Mouse (Mus musculus): ENCODE measurements around the gene Myo16. TPM values are rescaled to one million over a fixed set of nuclear protein-coding genes. Genes with fewer than 3 reads are reported as not detected.
A peak's percentile ranks its signal among the peaks of the same experiment; 100 is the strongest.

The Myo16 gene
- polyA plus RNA-seq, 1 experiment from 2014 or later, result 0.81 TPM

DNA sequence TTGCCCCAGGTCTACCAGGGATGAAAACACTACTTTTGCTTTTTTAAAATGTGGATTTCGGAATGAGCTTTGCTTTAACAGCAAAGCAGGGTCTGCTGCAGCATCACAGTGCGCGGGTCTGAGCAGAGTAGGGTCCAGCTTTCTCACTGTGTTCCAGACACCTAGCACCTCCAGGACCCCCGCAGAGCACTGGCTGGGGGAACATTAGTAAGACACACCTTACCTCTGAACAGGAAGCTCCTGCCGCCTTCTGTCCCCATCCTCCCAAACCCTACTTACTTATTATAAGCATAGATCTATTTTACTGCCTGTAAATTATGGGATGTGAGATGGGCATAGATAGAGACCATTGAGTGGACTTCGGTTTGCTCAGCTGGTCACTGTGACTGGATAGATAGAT lies 263.6 kb downstream of the Myo16 start:
- Histone ChIP-seq H3K27ac (replicated peaks; ENCODE audit: low read depth, low read length) (no peak overlapping the region), H3K4me2 (ENCODE audit: low read depth, low read length) (no peak overlapping the region), H3K36me3 (replicated peaks; ENCODE audit: control insufficient read depth, insufficient read depth, low read depth, low read length) (no peaks in the 10 kb centered on the region), H3K9ac (replicated peaks; ENCODE audit: low read length) (no peak overlapping the region), H3K27me3 (ENCODE audit: control insufficient read depth, insufficient read depth, low read length) (no peaks in the 10 kb centered on the region), H3K4me1 (ENCODE audit: control insufficient read depth, insufficient read depth, low read length) (no peaks in the 10 kb centered on the region), H3K4me3 (ENCODE audit: low read depth, low read length) (no peak overlapping the region), H3K9me3 (replicated peaks; ENCODE audit: control insufficient read depth, low read length) (no peaks in the 10 kb centered on the region)
- no peak for ATAC-seq (replicated peaks; ENCODE audit: insufficient number of reproducible peaks, low FRiP score, low TSS enrichment, low read depth)
- 89% methylated on average over 6 of the region's 6 CpGs for WGBS
- no peak for DNase-seq (ENCODE audit: low spot score)

DNA sequence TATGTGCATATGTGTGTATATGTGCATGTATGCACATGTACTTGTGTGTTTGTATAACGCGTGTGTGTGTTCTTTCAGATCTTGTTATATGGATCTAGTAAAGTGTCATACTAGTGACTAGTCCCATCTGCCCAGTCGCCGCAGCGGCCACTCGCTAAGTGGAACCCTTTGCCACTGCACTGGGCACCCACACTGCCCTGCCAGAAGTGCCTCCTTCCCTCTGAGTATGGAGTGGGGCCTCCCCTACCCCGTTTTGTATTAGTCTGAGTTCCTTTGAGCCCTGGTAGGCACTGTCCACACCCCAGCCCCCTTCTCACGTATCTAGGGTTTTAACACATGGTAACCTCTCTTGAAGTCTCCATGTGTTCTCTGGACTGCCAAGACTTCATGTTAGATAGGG lies 264.3 kb downstream of the Myo16 start:
- ATAC-seq (replicated peaks; ENCODE audit: insufficient number of reproducible peaks, low FRiP score, low TSS enrichment, low read depth) (no peak), DNase-seq (ENCODE audit: low spot score) (no peak)
- Histone ChIP-seq H3K9ac (replicated peaks; ENCODE audit: low read length) (no peak overlapping the region), H3K27me3 (ENCODE audit: control insufficient read depth, insufficient read depth, low read length) (no peaks in the 10 kb centered on the region), H3K27ac (replicated peaks; ENCODE audit: low read depth, low read length) (no peak overlapping the region), H3K4me3 (ENCODE audit: low read depth, low read length) (no peak overlapping the region), H3K4me1 (ENCODE audit: control insufficient read depth, insufficient read depth, low read length) (no peaks in the 10 kb centered on the region), H3K9me3 (replicated peaks; ENCODE audit: control insufficient read depth, low read length) (no peaks in the 10 kb centered on the region), H3K4me2 (ENCODE audit: low read depth, low read length) (no peak overlapping the region), H3K36me3 (replicated peaks; ENCODE audit: control insufficient read depth, insufficient read depth, low read depth, low read length) (no peaks in the 10 kb centered on the region)
- WGBS, result 90% methylated on average over 8 of the region's 8 CpGs

DNA sequence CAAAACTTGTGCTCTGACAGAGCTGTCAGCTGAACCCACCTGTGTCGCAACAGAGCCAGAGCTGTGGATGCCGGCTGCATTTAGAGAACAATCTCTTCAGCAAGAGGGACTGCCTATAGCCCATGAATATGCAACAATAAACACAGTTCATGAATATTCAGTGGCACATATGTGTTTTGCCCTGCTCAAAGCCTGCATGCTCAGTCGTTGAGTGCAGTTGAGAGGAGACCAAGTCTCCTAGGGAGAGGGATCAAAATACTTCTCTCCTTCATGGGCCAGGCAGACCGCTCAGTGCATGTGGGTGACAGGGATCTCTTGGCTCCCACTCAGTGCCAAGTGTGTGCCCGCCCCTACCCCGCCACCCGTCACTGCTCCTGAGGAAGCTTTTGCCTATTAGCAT lies 265.3 kb downstream of the Myo16 start:
- WGBS, result 82% methylated on average over 7 of the region's 7 CpGs
- ATAC-seq (replicated peaks; ENCODE audit: insufficient number of reproducible peaks, low FRiP score, low TSS enrichment, low read depth) (no peak), DNase-seq (ENCODE audit: low spot score) (no peak)
- no peaks in the 10 kb centered on the region for H3K27me3 ChIP-seq (ENCODE audit: control insufficient read depth, insufficient read depth, low read length)
- no peak overlapping the region for H3K27ac ChIP-seq (replicated peaks; ENCODE audit: low read depth, low read length)
- no peak overlapping the region for H3K4me3 ChIP-seq (ENCODE audit: low read depth, low read length)
- no peaks in the 10 kb centered on the region for H3K9me3 ChIP-seq (replicated peaks; ENCODE audit: control insufficient read depth, low read length)
- H3K36me3 ChIP-seq (replicated peaks; ENCODE audit: control insufficient read depth, insufficient read depth, low read depth, low read length), result no peaks in the 10 kb centered on the region
- H3K4me2 ChIP-seq (ENCODE audit: low read depth, low read length), result no peak overlapping the region
- H3K9ac ChIP-seq (replicated peaks; ENCODE audit: low read length), result no peak overlapping the region
- H3K4me1 ChIP-seq (ENCODE audit: control insufficient read depth, insufficient read depth, low read length), result no peaks in the 10 kb centered on the region

DNA sequence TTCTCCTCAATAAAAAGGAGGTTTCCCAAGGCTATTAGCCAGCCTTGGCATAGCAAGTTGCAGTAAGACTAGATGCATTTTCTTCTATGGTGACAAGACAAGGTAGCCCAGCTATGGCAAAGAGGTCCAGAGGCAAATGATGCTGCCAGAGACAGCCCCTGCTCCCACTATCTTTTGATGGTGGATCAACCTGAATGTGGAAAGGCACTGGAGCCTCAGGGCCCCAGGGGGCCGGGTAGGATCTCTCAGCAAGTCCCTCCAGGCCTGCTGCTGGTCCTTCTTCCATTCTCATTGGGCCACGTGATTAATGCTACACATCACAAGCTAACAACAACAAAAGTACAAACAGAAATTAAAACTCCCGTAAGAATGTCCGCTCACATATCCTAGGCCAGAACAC lies 266.0 kb downstream of the Myo16 start:
- no peaks in the 10 kb centered on the region for H3K27me3 ChIP-seq (ENCODE audit: control insufficient read depth, insufficient read depth, low read length)
- H3K4me3 ChIP-seq (ENCODE audit: low read depth, low read length), result no peak overlapping the region
- H3K4me1 ChIP-seq (ENCODE audit: control insufficient read depth, insufficient read depth, low read length), result no peaks in the 10 kb centered on the region
- no peaks in the 10 kb centered on the region for H3K36me3 ChIP-seq (replicated peaks; ENCODE audit: control insufficient read depth, insufficient read depth, low read depth, low read length)
- H3K27ac ChIP-seq (replicated peaks; ENCODE audit: low read depth, low read length), result no peak overlapping the region
- WGBS, result 76% methylated on average over 4 of the region's 4 CpGs
- DNase-seq (ENCODE audit: low spot score), result no peak
- no peak overlapping the region for H3K4me2 ChIP-seq (ENCODE audit: low read depth, low read length)
- ATAC-seq (replicated peaks; ENCODE audit: insufficient number of reproducible peaks, low FRiP score, low TSS enrichment, low read depth), result no peak
- H3K9ac ChIP-seq (replicated peaks; ENCODE audit: low read length), result no peak overlapping the region
- no peaks in the 10 kb centered on the region for H3K9me3 ChIP-seq (replicated peaks; ENCODE audit: control insufficient read depth, low read length)

DNA sequence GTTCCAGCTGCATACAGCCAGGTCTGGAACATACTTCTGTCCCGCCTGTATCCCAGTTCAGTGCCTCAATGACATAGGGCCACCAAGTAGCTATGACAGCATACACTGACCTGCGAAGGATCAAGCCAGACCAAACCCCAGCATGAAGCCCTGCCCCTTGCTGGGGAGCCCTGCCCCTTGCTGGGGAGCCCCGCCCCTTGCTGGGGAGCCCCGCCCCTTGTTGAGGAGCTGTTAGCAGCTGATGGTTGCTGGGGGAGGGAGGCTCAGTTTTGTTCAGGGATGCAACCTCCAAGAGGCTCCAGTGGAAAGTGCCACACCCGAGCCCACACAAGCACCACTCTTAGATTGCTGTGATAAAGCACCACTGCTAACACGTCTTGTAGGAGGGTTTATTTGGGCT lies 266.8 kb downstream of the Myo16 start:
- no peaks in the 10 kb centered on the region for H3K36me3 ChIP-seq (replicated peaks; ENCODE audit: control insufficient read depth, insufficient read depth, low read depth, low read length)

DNA sequence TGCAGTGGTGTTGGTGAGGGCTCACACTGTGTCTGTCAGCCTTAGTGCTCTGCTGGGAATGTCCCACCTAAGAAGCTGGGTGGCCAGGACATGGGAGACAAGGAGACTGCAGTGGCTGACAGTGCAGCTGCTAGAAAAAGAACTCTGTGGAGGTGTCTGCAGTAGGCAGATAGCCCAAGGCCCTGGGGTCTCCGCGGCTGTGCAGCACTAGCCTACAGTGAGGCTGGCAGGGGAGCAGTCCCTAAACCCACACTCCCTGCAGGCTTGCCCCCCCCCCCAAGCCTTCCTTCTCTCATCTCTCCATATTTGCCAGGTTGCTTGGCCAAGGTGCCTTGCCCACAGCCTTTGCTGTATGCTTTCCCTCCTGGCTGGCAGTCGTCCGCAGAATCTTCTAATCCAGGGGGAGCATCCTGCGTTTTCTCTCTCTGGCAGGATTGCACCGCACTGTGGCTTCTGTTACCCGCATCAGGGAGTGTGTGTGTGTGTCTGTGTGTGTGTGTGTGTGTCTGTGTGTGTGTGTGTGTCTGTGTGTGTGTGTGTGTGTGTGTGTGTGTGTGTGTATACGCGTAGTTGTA lies 267.9 kb downstream of the Myo16 start:
- no peaks in the 10 kb centered on the region for H3K36me3 ChIP-seq (replicated peaks; ENCODE audit: control insufficient read depth, insufficient read depth, low read depth, low read length)
- no peak overlapping the region for H3K27ac ChIP-seq (replicated peaks; ENCODE audit: low read depth, low read length)
- no peak overlapping the region for H3K4me3 ChIP-seq (ENCODE audit: low read depth, low read length)
- no peak for DNase-seq (ENCODE audit: low spot score)
- H3K4me1 ChIP-seq (ENCODE audit: control insufficient read depth, insufficient read depth, low read length), result no peaks in the 10 kb centered on the region
- H3K27me3 ChIP-seq (ENCODE audit: control insufficient read depth, insufficient read depth, low read length), result no peaks in the 10 kb centered on the region
- H3K4me2 ChIP-seq (ENCODE audit: low read depth, low read length), result no peak overlapping the region
- no peak for ATAC-seq (replicated peaks; ENCODE audit: insufficient number of reproducible peaks, low FRiP score, low TSS enrichment, low read depth)
- no peaks in the 10 kb centered on the region for H3K9me3 ChIP-seq (replicated peaks; ENCODE audit: control insufficient read depth, low read length)
- 82% methylated on average over 9 of the region's 9 CpGs for WGBS
- H3K9ac ChIP-seq (replicated peaks; ENCODE audit: low read length), result no peak overlapping the region

More for the DNA sequence above, 266.8 kb downstream of the Myo16 start:
- Histone ChIP-seq H3K4me3 (ENCODE audit: low read depth, low read length) (no peak overlapping the region), H3K27ac (replicated peaks; ENCODE audit: low read depth, low read length) (no peak overlapping the region), H3K9me3 (replicated peaks; ENCODE audit: control insufficient read depth, low read length) (no peaks in the 10 kb centered on the region), H3K4me1 (ENCODE audit: control insufficient read depth, insufficient read depth, low read length) (no peaks in the 10 kb centered on the region), H3K27me3 (ENCODE audit: control insufficient read depth, insufficient read depth, low read length) (no peaks in the 10 kb centered on the region), H3K4me2 (ENCODE audit: low read depth, low read length) (no peak overlapping the region), H3K9ac (replicated peaks; ENCODE audit: low read length) (no peak overlapping the region)
- no peak for ATAC-seq (replicated peaks; ENCODE audit: insufficient number of reproducible peaks, low FRiP score, low TSS enrichment, low read depth)
- DNase-seq (ENCODE audit: low spot score), result no peak
- WGBS, result 86% methylated on average over 6 of the region's 6 CpGs

DNA sequence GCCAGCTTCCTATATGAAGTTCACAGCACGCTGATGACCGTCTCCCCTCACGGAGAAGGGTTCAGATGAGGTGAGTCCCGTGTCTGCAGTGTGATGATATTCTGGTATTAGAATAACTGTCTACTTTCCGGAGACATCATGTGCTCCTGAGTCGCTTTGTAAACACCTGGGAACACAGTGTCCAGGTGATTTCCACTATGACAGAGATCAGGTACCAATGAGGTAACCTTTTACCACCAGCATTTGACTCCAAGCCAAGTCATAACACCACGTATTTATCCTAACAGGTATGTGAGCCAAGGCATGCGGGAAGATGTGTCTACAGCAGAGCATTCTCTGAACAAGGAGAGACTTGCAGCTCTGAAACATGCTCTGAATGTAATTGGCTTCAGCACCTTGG lies 281.8 kb downstream of the Myo16 start:
- Histone ChIP-seq H3K4me1 (ENCODE audit: control insufficient read depth, insufficient read depth, low read length) (no peaks in the 10 kb centered on the region), H3K4me2 (ENCODE audit: low read depth, low read length) (no peak overlapping the region), H3K9ac (replicated peaks; ENCODE audit: low read length) (no peak overlapping the region), H3K27ac (replicated peaks; ENCODE audit: low read depth, low read length) (no peak overlapping the region), H3K9me3 (replicated peaks; ENCODE audit: control insufficient read depth, low read length) (no peaks in the 10 kb centered on the region), H3K4me3 (ENCODE audit: low read depth, low read length) (no peak overlapping the region), H3K36me3 (replicated peaks; ENCODE audit: control insufficient read depth, insufficient read depth, low read depth, low read length) (no peaks in the 10 kb centered on the region), H3K27me3 (ENCODE audit: control insufficient read depth, insufficient read depth, low read length) (no peaks in the 10 kb centered on the region)
- 92% methylated on average over 8 of the region's 8 CpGs for WGBS
- ATAC-seq (replicated peaks; ENCODE audit: insufficient number of reproducible peaks, low FRiP score, low TSS enrichment, low read depth) (no peak), DNase-seq (ENCODE audit: low spot score) (no peak)

DNA sequence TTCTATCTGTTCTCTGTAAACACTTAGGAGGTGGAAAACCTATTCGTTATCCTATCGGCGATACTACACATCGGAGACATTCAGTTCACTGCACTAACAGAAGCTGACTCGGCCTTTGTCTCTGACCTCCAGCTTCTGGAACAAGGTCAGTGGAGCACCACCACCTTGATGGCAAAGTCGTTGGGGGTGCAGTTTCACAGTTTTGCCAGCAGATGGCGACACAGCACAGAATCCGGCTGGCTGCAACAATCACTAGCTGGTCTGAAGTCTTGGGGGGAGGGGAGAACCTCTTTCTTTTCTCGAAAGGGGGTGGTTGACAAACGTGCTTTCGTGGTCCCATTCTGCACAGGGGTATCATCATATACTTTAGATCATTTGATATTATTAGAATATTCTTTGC lies 285.1 kb downstream of the Myo16 start:
- no peaks in the 10 kb centered on the region for H3K27me3 ChIP-seq (ENCODE audit: control insufficient read depth, insufficient read depth, low read length)
- no peak overlapping the region for H3K4me3 ChIP-seq (ENCODE audit: low read depth, low read length)
- ATAC-seq (replicated peaks; ENCODE audit: insufficient number of reproducible peaks, low FRiP score, low TSS enrichment, low read depth) (0 out of 2 replicates have a peak, but pooled peaks have one; percentile 35), DNase-seq (ENCODE audit: low spot score) (peak; percentile 84)
- H3K27ac ChIP-seq (replicated peaks; ENCODE audit: low read depth, low read length), result no peak overlapping the region
- H3K9ac ChIP-seq (replicated peaks; ENCODE audit: low read length), result no peak overlapping the region
- 16% methylated on average over 11 of the region's 11 CpGs for WGBS
- H3K36me3 ChIP-seq (replicated peaks; ENCODE audit: control insufficient read depth, insufficient read depth, low read depth, low read length), result no peaks in the 10 kb centered on the region
- no peaks in the 10 kb centered on the region for H3K4me1 ChIP-seq (ENCODE audit: control insufficient read depth, insufficient read depth, low read length)
- H3K4me2 ChIP-seq (ENCODE audit: low read depth, low read length), result no peak overlapping the region
- no peaks in the 10 kb centered on the region for H3K9me3 ChIP-seq (replicated peaks; ENCODE audit: control insufficient read depth, low read length)

Measured in embryonic facial prominence, embryonic 11.5 days (tissue).